Mouse (Mus musculus) activated CD4-positive, CD25-positive, alpha-beta regulatory T cell, adult 4 months (primary cell): ENCODE data around the gene Idh3b. TPM values are rescaled to one million over a fixed set of nuclear protein-coding genes. Genes with fewer than 3 reads are reported as not detected.

Experiments
- ATAC-seq: one replicate; pipeline ENCODE4 v1.8.0; 2017
- polyA plus RNA-seq, 2 experiments: library from polyadenylated mRNA; unstranded; fragments of 100-300 nt; shearing (Covaris generic); gene quantifications; one replicate each; pipeline ENCODE4 v1.2.1; 2017

Gene Idh3b
- polyA plus RNA-seq, 2 experiments from 2014 or later: 132 to 167 TPM

DNA sequence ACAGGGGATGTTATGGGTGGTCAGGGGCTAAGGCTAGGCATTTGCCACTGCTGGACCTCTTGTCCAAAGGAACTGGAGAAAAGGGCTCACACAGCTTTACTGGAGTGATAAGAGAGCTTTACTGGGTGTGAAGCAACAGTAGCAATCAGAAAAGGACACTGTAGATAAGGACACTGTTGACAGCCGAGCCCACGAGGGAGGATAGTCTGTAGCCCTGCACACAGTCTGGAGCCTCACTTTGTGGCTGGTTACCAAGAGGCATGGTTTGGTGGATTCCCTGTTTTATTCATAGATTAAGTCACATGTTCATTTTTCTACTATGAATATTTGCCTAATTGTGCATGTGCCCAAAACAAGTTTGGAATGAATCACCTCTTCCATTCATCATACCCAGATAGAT, 21.9 kb downstream of the Idh3b start:
- ATAC-seq: no peak

DNA sequence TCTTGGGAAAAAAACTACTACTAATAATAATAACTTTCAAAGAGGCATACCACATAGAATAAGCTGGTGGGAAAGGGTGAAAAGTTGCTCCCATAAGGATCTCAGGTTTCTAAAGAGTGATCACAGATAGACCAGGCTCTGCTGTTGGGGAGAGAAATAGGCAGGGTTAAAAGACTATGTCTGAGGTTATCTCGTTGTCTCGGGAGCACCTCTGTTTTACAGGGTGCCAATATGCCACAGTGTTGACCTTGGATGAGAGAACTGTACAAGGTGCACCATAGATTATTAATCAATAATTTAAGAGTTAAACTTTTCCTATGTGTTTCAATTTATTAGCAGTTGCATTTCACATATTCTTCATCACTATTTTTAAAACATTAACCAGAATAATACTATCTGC, 22.4 kb downstream of the Idh3b start:
- ATAC-seq: no peak

GRCm38 (mm10) chr2:130260822-130261221, 23.5 kb downstream of the Idh3b start:
- ATAC-seq: no peak

DNA sequence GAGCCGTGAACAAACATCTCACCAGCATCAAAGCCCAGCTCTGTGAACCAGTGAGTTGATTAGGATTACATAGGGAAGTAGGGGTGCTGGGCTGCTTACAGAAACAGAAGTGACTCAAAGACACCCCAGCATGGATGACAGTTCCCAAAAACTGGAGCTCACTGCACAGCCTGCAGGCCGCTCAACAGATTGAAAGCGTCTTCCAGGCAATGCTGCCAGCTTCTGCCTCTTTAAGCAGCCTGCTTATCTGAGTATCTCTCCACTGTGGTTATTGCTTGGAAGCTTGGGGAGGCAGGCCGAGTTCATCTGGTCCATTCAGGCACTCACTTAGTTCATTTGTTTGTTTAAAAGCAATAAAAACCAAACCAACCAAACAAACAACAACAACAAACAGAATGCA, 27.6 kb downstream of the Idh3b start:
- ATAC-seq: no peak

DNA sequence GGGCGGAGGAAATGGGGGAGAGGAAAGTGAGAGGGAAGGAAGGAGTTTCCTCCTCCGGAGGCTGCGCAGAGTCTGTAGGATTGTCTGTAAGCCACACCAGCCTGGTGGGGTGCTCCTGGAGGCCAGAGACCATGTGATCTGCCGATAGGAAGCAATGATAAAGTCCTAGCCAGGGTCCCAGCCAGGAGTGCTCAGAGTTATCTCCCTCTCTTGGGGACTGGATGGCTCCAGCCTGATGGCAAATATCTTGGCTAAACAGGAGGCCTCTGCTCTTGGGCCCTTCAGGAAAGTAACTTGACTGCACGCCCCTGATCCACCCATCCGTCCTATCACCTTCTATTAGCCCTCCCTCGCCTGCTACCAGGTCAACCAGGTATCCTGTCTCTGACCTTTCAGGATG, 36.1 kb downstream of the Idh3b start:
- no peak for ATAC-seq

GRCm38 (mm10) chr2:130246912-130247311, 37.4 kb downstream of the Idh3b start:
- no peak for ATAC-seq

Other genes starting within 250 kb of the Idh3b start
- not detected for gene Tgm6, start 172.1 kb downstream of the Idh3b start, polyA plus RNA-seq
- 100 to 1,000 TPM; 354 to 438 TPM for gene Snrpb, start 105.1 kb downstream of the Idh3b start, polyA plus RNA-seq
- under 1 TPM in 1 of 2 experiments, not detected in 1; 0.12 TPM for gene Tmc2, start 89.4 kb downstream of the Idh3b start, polyA plus RNA-seq
- 100 to 1,000 TPM; 293 to 306 TPM for gene Nop56, start 10.1 kb downstream of the Idh3b start, polyA plus RNA-seq
- gene Ebf4, start 10.6 kb upstream of the Idh3b start, polyA plus RNA-seq: not detected
- gene Cpxm1, start 113.0 kb upstream of the Idh3b start, polyA plus RNA-seq: 1 to 10 TPM in 1 of 2 experiments, under 1 TPM in 1; 0.24 to 1.2 TPM
- not detected for gene Gm28372, start 120.7 kb upstream of the Idh3b start, polyA plus RNA-seq
- not detected for gene 1700020A23Rik, start 120.7 kb upstream of the Idh3b start, polyA plus RNA-seq
- not detected for gene Tmem239, start 121.9 kb upstream of the Idh3b start, polyA plus RNA-seq
- 100 to 1,000 TPM; 132 to 174 TPM for gene Vps16, start 139.8 kb upstream of the Idh3b start, polyA plus RNA-seq
- 10 to 100 TPM; 11.6 to 18.4 TPM for gene Pced1a, start 140.2 kb upstream of the Idh3b start, polyA plus RNA-seq
- gene Ptpra, start 165.7 kb upstream of the Idh3b start, polyA plus RNA-seq: 10 to 100 TPM; 58.1 to 69.6 TPM